Mouse (Mus musculus) E14TG2a.4 (cell line): ENCODE results near the gene Atp2a1.

Source experiments
- CTCF ChIP-seq: conservative IDR thresholded peaks from 2 replicates; pipeline ENCODE4 v1.5.1; 2014; ENCODE audit warnings: low read length
- POU5F1 ChIP-seq: IDR thresholded peaks from 2 replicates; pipeline ENCODE4 v1.6.1; 2014; ENCODE audit warnings: low read length, borderline replicate concordance

DNA sequence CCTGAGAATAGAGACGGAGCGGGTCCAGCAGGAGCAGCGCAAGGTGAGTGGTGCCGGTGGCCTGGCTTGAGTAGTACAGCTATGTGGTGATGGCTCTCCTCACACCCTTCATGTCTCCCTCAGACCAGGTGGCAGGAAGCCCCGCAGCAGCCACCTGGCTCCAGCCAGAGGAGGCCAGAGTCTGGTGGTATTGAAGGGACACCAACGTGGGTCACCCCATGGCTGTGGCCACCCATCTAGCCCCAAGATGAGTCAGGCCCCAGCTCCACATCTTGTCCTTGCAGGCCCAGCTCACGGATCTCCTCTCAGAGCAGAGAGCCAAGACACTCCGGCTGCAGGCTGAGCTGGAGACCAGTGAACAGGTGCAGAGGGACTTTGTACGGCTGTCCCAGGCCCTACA is 18.4 kb downstream of the Atp2a1 start:
- TF ChIP-seq CTCF = no peak
- TF ChIP-seq POU5F1 = no peak
